Comparison of ENCODE assay signal across 10 mouse cellular contexts in genomic region chr12:73038992-73039938, GRCm38 (mm10). TPM values are rescaled to one million over a fixed set of nuclear protein-coding genes. Genes with fewer than 3 reads are reported as not detected.
A peak's percentile ranks its signal among the peaks of the same experiment; 100 is the strongest.
DNase-seq lines count a peak whose midpoint lies in the region; ATAC-seq and TF ChIP-seq lines count a peak whose summit lies in the region.
"Had no signal": no experiment of that assay in that cellular context is flagged by ENCODE, and none has a peak within 500 bp of the region (broad histone marks: within the 10 kb centered on the region; RNA-seq: fewer than 3 reads in every experiment).

No protein-coding gene starts in this region.

- DNase-seq in kidney, adult 11 months, result no peak
- peak; percentile 64 for DNase-seq in embryonic facial prominence, embryonic 10.5 days (ENCODE audit: low spot score)
- DNase-seq in hindbrain, postnatal 0 days (ENCODE audit: low spot score), result no peak
- no peak for DNase-seq in right cerebral cortex, postnatal 14 days
- DNase-seq in spleen, postnatal 36 days (ENCODE audit: low spot score in 2 of 2), result no peak
- no peak for DNase-seq in kidney, postnatal 14 days
- DNase-seq: cerebellum, adult 11-12 months had no signal

- H3K4me3 ChIP-seq in kidney, embryonic 16.5 days (ENCODE audit: low read length), result no peak overlapping the region
- H3K4me3 ChIP-seq in ES-Bruce4 (ENCODE audit: low read depth, low read length), result peak overlapping the region; percentile 25
- peak overlapping the region; percentile 82 for H3K4me3 ChIP-seq in embryonic facial prominence, embryonic 10.5 days
- H3K4me3 ChIP-seq in hindbrain, postnatal 0 days (ENCODE audit: low read length), result no peak overlapping the region

- H3K27ac ChIP-seq in kidney, embryonic 16.5 days (ENCODE audit: low read length), result no peak overlapping the region
- no peak overlapping the region for H3K27ac ChIP-seq in ES-Bruce4 (ENCODE audit: insufficient read depth, low read length)
- peak overlapping the region; percentile 95 for H3K27ac ChIP-seq in embryonic facial prominence, embryonic 10.5 days (replicated peaks)
- no peak overlapping the region for H3K27ac ChIP-seq in hindbrain, postnatal 0 days

- no peaks in the 10 kb centered on the region for H3K36me3 ChIP-seq in kidney, embryonic 16.5 days (ENCODE audit: insufficient read depth, low read length)
- no peaks in the 10 kb centered on the region for H3K36me3 ChIP-seq in ES-Bruce4 (ENCODE audit: control insufficient read depth, insufficient read depth, low read length, poor library complexity, severe bottlenecking)
- peaks cover 32% of the 10 kb centered on the region for H3K36me3 ChIP-seq in embryonic facial prominence, embryonic 10.5 days (replicated peaks)
- H3K36me3 ChIP-seq in hindbrain, postnatal 0 days (ENCODE audit: insufficient read depth, low read length), result no peaks in the 10 kb centered on the region

- peaks cover 86% of the 10 kb centered on the region for H3K27me3 ChIP-seq in kidney, embryonic 16.5 days (ENCODE audit: insufficient read depth, low read length)
- peaks cover 18% of the 10 kb centered on the region for H3K27me3 ChIP-seq in ES-Bruce4 (ENCODE audit: control insufficient read depth, insufficient read depth, low read length, poor library complexity, severe bottlenecking)
- peaks cover 99% of the 10 kb centered on the region for H3K27me3 ChIP-seq in embryonic facial prominence, embryonic 10.5 days (replicated peaks; ENCODE audit: low read depth, poor library complexity, severe bottlenecking)
- peaks cover 87% of the 10 kb centered on the region for H3K27me3 ChIP-seq in hindbrain, postnatal 0 days (ENCODE audit: insufficient read depth, low read length)
- H3K27me3 ChIP-seq: Patski had no signal

- no peak for TF ChIP-seq EP300 in ES-Bruce4 (IDR thresholded peaks at IDR 0.05; ENCODE audit: insufficient read depth, low read depth, low read length)

- no peaks in the 10 kb centered on the region for H3K9me3 ChIP-seq in kidney, embryonic 16.5 days (ENCODE audit: low read length)
- no peaks in the 10 kb centered on the region for H3K9me3 ChIP-seq in ES-Bruce4 (replicated peaks; ENCODE audit: control insufficient read depth, insufficient read depth, low read length, poor library complexity, severe bottlenecking)
- no peaks in the 10 kb centered on the region for H3K9me3 ChIP-seq in embryonic facial prominence, embryonic 10.5 days
- H3K9me3 ChIP-seq in hindbrain, postnatal 0 days (ENCODE audit: low read length), result no peaks in the 10 kb centered on the region

- no peak overlapping the region for H3K4me2 ChIP-seq in kidney, embryonic 16.5 days (replicated peaks; ENCODE audit: low read depth, low read length)
- H3K4me2 ChIP-seq in hindbrain, postnatal 0 days (ENCODE audit: low read depth, low read length), result no peak overlapping the region

- TF ChIP-seq CTCF in ES-Bruce4 (IDR thresholded peaks at IDR 0.05; ENCODE audit: low read depth, low read length), result no peak
- no peak for TF ChIP-seq CTCF in hindbrain, postnatal 0 days (IDR thresholded peaks at IDR 0.05; ENCODE audit: low read depth)

- WGBS in kidney, embryonic 16.5 days, result 1% methylated on average over 41 of the region's 41 CpGs
- 2% methylated on average over 41 of the region's 41 CpGs for WGBS in embryonic facial prominence, embryonic 10.5 days
- 1% methylated on average over 41 of the region's 41 CpGs for WGBS in hindbrain, postnatal 0 days

- peaks cover 9% of the 10 kb centered on the region; the same call in 1 of the 2 replicates for H3K4me1 ChIP-seq in kidney, embryonic 16.5 days (ENCODE audit: insufficient read depth, low read length)
- H3K4me1 ChIP-seq in ES-Bruce4 (ENCODE audit: control insufficient read depth, insufficient read depth, low read length), result no peaks in the 10 kb centered on the region
- H3K4me1 ChIP-seq in embryonic facial prominence, embryonic 10.5 days, result peaks cover 82% of the 10 kb centered on the region
- H3K4me1 ChIP-seq in hindbrain, postnatal 0 days (ENCODE audit: insufficient read depth, low read length), result no peaks in the 10 kb centered on the region

- TF ChIP-seq POLR2A in ES-Bruce4 (IDR thresholded peaks at IDR 0.05; ENCODE audit: insufficient read depth, low read length), result no peak

- ATAC-seq in kidney, embryonic 16.5 days (ENCODE audit: low FRiP score, low TSS enrichment), result peak; percentile 35; the same call in 1 of the 2 replicates
- ATAC-seq in hindbrain, postnatal 0 days, result 0 out of 2 replicates have a peak, but pooled peaks have one; percentile 18
- ATAC-seq: Patski had no signal

- no peak overlapping the region for H3K9ac ChIP-seq in kidney, embryonic 16.5 days (replicated peaks; ENCODE audit: low read length)
- no peak overlapping the region for H3K9ac ChIP-seq in ES-Bruce4 (ENCODE audit: low read depth, poor library complexity, severe bottlenecking)
- no peak overlapping the region for H3K9ac ChIP-seq in hindbrain, postnatal 0 days (replicated peaks; ENCODE audit: low read length)

RNA-seq across cellular contexts. Expression of gene Six1, which starts 14.4 kb away (rescaled TPM):
- 0.47 and 0.66 TPM in 2 replicates for polyA plus RNA-seq in kidney, embryonic 16.5 days (2015; fragmentation: Nextera tagmentation; extraction: Ambion mirVana)
- polyA plus RNA-seq in ES-Bruce4 (2011; ENCODE audit: insufficient read depth, insufficient read length, low read depth, missing spikeins), result 2.9 and 3.5 TPM in 2 replicates
- polyA plus RNA-seq in embryonic facial prominence, embryonic 10.5 days (2016; fragmentation: Nextera tagmentation; extraction: Ambion mirVana), result 38.4 and 45.4 TPM in 2 replicates
- 0.22 and 0.47 TPM in 2 replicates for total RNA-seq in hindbrain, postnatal 0 days (2014; rRNA removed)
- 0.54 and 0.68 TPM in 2 replicates for polyA plus RNA-seq in hindbrain, postnatal 0 days (2015; fragmentation: Nextera tagmentation; extraction: Ambion mirVana)

Comparison
In these comparisons a context has a peak if more than half of its experiments do, and no peak if none do; other contexts are left out.
1. H3K4me3 ChIP-seq: peak in ES-Bruce4 (single experiment) and embryonic facial prominence, embryonic 10.5 days (single experiment); none in kidney, embryonic 16.5 days (single experiment) and hindbrain, postnatal 0 days (single experiment).